Mouse (Mus musculus): ENCODE measurements around the gene Gm49358.

GRCm38 (mm10) chr10:86744306-86744705 is 19.5 kb upstream of the Gm49358 start:
- no peak for TF ChIP-seq CTCF (IDR thresholded peaks at IDR 0.05; ENCODE audit: extremely low read depth, insufficient read depth, insufficient read length, insufficient replicate concordance)
- TF ChIP-seq POLR2A (IDR thresholded peaks at IDR 0.05; ENCODE audit: low read depth, low read length) = no peak
